Comparison of ENCODE assay signal across 9 mouse cellular contexts in the genomic region with DNA sequence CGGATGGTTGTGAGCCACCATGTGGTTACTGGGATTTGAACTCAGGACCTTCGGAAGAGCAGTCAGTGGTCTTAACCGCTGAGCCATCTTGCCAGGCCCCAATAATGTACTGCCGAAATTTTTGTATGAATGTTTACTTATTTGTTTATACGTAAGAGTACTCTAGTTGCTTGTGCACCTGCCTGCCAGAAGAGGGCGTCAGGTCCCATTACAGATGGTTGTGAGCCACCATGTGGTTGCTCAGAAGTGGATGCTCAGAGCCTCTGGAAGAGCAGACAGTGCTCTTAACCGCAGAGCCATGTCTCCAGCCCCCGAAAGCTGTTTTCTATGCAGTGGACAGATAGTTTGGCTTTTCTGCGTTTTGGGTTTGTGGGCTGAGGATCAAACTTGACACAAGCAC. TPM values are rescaled to one million over a fixed set of nuclear protein-coding genes. Genes with fewer than 3 reads are reported as not detected.
DNase-seq lines count a peak whose midpoint lies in the region; ATAC-seq lines count a peak whose summit lies in the region.
"Had no signal": no experiment of that assay in that cellular context is flagged by ENCODE, and none has a peak within 500 bp of the region (broad histone marks: within the 10 kb centered on the region; RNA-seq: fewer than 3 reads in every experiment).

No protein-coding gene starts in this region.

- H3K4me3 ChIP-seq in heart, embryonic 11.5 days (ENCODE audit: low read depth, low read length) = no peak overlapping the region
- H3K4me3 ChIP-seq in embryonic facial prominence, embryonic 10.5 days = no peak overlapping the region
- H3K4me3 ChIP-seq: myocyte had no signal

- H3K36me3 ChIP-seq in heart, embryonic 11.5 days (ENCODE audit: control insufficient read depth, insufficient read depth, low read length) = peaks cover 10% of the 10 kb centered on the region
- H3K36me3 ChIP-seq in embryonic facial prominence, embryonic 10.5 days (replicated peaks) = peaks cover 24% of the 10 kb centered on the region

- 46% methylated on average over 9 of the region's 9 CpGs for WGBS in heart, embryonic 11.5 days (ENCODE audit: insufficient replicate concordance)
- WGBS in embryonic facial prominence, embryonic 10.5 days = 48% methylated on average over 9 of the region's 9 CpGs

- H3K27ac ChIP-seq in heart, embryonic 11.5 days (ENCODE audit: low read depth, low read length) = no peak overlapping the region
- H3K27ac ChIP-seq in embryonic facial prominence, embryonic 10.5 days (replicated peaks) = no peak overlapping the region

- H3K27me3 ChIP-seq in heart, embryonic 11.5 days (ENCODE audit: control insufficient read depth, insufficient read depth, low read length) = no peaks in the 10 kb centered on the region
- no peaks in the 10 kb centered on the region for H3K27me3 ChIP-seq in embryonic facial prominence, embryonic 10.5 days (replicated peaks; ENCODE audit: low read depth, poor library complexity, severe bottlenecking)

- no peaks in the 10 kb centered on the region for H3K9me3 ChIP-seq in heart, embryonic 11.5 days (replicated peaks; ENCODE audit: control insufficient read depth, low read length)
- H3K9me3 ChIP-seq in embryonic facial prominence, embryonic 10.5 days = no peaks in the 10 kb centered on the region

- peak; percentile 68 for DNase-seq in heart, adult 11 months
- peak; percentile 49 for DNase-seq in right cerebral cortex, postnatal 4 days
- DNase-seq in right cerebral cortex, postnatal 36 days (ENCODE audit: low spot score in 2 of 2) = no peak
- peak; percentile 50 for DNase-seq in embryonic facial prominence, embryonic 10.5 days (ENCODE audit: low spot score)
- peak; percentile 33 to 44 for DNase-seq in lung, postnatal 4 days
- no peak for DNase-seq in frontal cortex, postnatal 25 days (ENCODE audit: low spot score in 2 of 2)

- H3K9ac ChIP-seq in heart, embryonic 11.5 days (ENCODE audit: low read depth, low read length) = no peak overlapping the region

- no peaks in the 10 kb centered on the region for H3K4me1 ChIP-seq in heart, embryonic 11.5 days (ENCODE audit: control insufficient read depth, insufficient read depth, low read length)
- peaks cover 12% of the 10 kb centered on the region for H3K4me1 ChIP-seq in embryonic facial prominence, embryonic 10.5 days

- H3K4me2 ChIP-seq in heart, embryonic 11.5 days = no peak overlapping the region

- no peak for ATAC-seq in heart, embryonic 11.5 days (replicated peaks; ENCODE audit: insufficient number of reproducible peaks, low FRiP score, low TSS enrichment)
- ATAC-seq in inflammation-experienced regulatory T-cells, adult 6 months = no peak

RNA-seq across cellular contexts. Expression of a gene that starts 21.6 kb away (rescaled TPM):
- 3.7 and 4.0 TPM in 2 replicates for polyA plus RNA-seq in heart, embryonic 11.5 days (2014; fragmentation: Nextera tagmentation; extraction: Ambion mirVana)
- polyA plus RNA-seq in embryonic facial prominence, embryonic 10.5 days (2016; fragmentation: Nextera tagmentation; extraction: Ambion mirVana) = 9.1 and 11.7 TPM in 2 replicates
- polyA plus RNA-seq in inflammation-experienced regulatory T-cells, adult 6 months (2017; shearing (Covaris generic)) = under 1 TPM in 1 of 3 experiments, not detected in 2; 0.20 TPM

RNA-seq across cellular contexts. Expression of a gene that starts 28.1 kb away (rescaled TPM):
- 12.8 and 13.7 TPM in 2 replicates for polyA plus RNA-seq in heart, embryonic 11.5 days (2014; fragmentation: Nextera tagmentation; extraction: Ambion mirVana)
- polyA plus RNA-seq in embryonic facial prominence, embryonic 10.5 days (2016; fragmentation: Nextera tagmentation; extraction: Ambion mirVana) = 16.6 and 20.3 TPM in 2 replicates
- 10 to 100 TPM in 1 of 3 experiments, 1 to 10 TPM in 2; 6.4 to 11.5 (median 9.0) TPM for polyA plus RNA-seq in inflammation-experienced regulatory T-cells, adult 6 months (2017; shearing (Covaris generic))

Comparison
In these comparisons a context has a peak if more than half of its experiments do, and no peak if none do; other contexts are left out.
1. DNase-seq: peak in heart, adult 11 months (single experiment), right cerebral cortex, postnatal 4 days (single experiment), embryonic facial prominence, embryonic 10.5 days (single experiment) and lung, postnatal 4 days (2 of 2); none in right cerebral cortex, postnatal 36 days (0 of 2) and frontal cortex, postnatal 25 days (0 of 2).